In the genomic region with DNA sequence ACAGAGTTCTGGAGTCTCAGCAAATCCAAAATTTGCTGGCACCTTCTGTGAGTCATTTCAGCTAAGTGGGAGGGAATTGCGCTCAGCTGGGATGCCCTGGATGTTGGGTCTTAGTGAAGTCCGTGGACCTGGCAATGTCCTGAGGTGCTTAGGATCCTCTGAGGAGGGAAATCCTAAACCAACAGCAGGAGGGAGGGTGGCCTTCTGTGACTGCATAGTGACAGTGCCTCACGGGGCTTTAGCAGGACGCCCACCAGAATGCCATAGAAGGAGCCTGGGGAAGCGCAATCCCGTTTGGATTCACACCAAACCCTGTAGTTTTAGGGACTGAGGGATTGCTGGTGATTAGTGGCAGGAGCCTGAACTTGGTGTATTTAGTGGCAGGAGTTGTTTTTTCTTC, we compare ENCODE assay signal across 23 mouse cellular contexts. TPM values are rescaled to one million over a fixed set of nuclear protein-coding genes. Genes with fewer than 3 reads are reported as not detected.
A peak's percentile ranks its signal among the peaks of the same experiment; 100 is the strongest.
DNase-seq lines count a peak whose midpoint lies in the region; ATAC-seq and TF ChIP-seq lines count a peak whose summit lies in the region.
"Had no signal": no experiment of that assay in that cellular context is flagged by ENCODE, and none has a peak within 500 bp of the region (broad histone marks: within the 10 kb centered on the region; RNA-seq: fewer than 3 reads in every experiment).

No protein-coding gene starts in this region.

- H3K27me3 ChIP-seq in stomach, embryonic 16.5 days (ENCODE audit: control insufficient read depth, insufficient read depth, low read length), result no peaks in the 10 kb centered on the region
- H3K27me3 ChIP-seq in stomach, postnatal 0 days (ENCODE audit: control insufficient read depth, insufficient read depth, low read length), result no peaks in the 10 kb centered on the region
- H3K27me3 ChIP-seq: embryonic facial prominence, embryonic 13.5 days; forebrain, embryonic 12.5 days; forebrain, embryonic 15.5 days; heart, embryonic 13.5 days; hindbrain, embryonic 12.5 days; hindbrain, embryonic 15.5 days had no signal

- peak; percentile 92 for DNase-seq in heart, adult 11 months
- DNase-seq in heart, postnatal 10 days, result no peak
- DNase-seq in stomach, postnatal 0 days (ENCODE audit: low spot score), result no peak
- no peak for DNase-seq in left cerebral cortex, adult 8-10 months (ENCODE audit: low spot score in 2 of 2)
- DNase-seq: adrenal gland, postnatal 10 days; cerebellum, adult 11-12 months; cerebellum, adult 8-10 months; cerebellum, postnatal 10 days; cerebellum, postnatal 36 days; embryo, embryonic 11 days; gastrocnemius, postnatal 25 days had no signal

- 67% methylated on average over 6 of the region's 6 CpGs for WGBS in stomach, embryonic 16.5 days
- WGBS in stomach, postnatal 0 days, result 58% methylated on average over 6 of the region's 6 CpGs

- intact Hi-C loops in heart, postnatal 10 days (cut with DNase I), result no loop called here

- no peak for ATAC-seq in stomach, embryonic 16.5 days (ENCODE audit: insufficient read depth, low FRiP score)
- no peak for ATAC-seq in stomach, postnatal 0 days (ENCODE audit: low FRiP score, low TSS enrichment)
- ATAC-seq: forebrain, embryonic 15.5 days; intestine, postnatal 0 days had no signal

- H3K4me3 ChIP-seq in stomach, embryonic 16.5 days (replicated peaks; ENCODE audit: low read length), result no peak overlapping the region
- no peak overlapping the region for H3K4me3 ChIP-seq in stomach, postnatal 0 days (ENCODE audit: low read depth, low read length)
- no peak overlapping the region for H3K4me3 ChIP-seq in brown adipose tissue, adult 24 weeks (ENCODE audit: insufficient read depth, low read depth, low read length)
- H3K4me3 ChIP-seq: embryonic facial prominence, embryonic 10.5 days; embryonic facial prominence, embryonic 13.5 days; erythroblast, embryonic 14.5 days; forebrain, embryonic 12.5 days; forebrain, embryonic 15.5 days; heart, embryonic 10.5 days; heart, embryonic 13.5 days; hindbrain, embryonic 12.5 days; hindbrain, embryonic 15.5 days had no signal

- TF ChIP-seq EP300 in stomach, postnatal 0 days (optimal IDR thresholded peaks at IDR 0.05), result no peak

- peak overlapping the region; percentile 49; the same call in 1 of the 2 replicates for H3K27ac ChIP-seq in stomach, embryonic 16.5 days (ENCODE audit: low read length)
- H3K27ac ChIP-seq in stomach, postnatal 0 days (replicated peaks), result no peak overlapping the region; the same call in 1 of the 2 replicates
- H3K27ac ChIP-seq in brown adipose tissue, adult 24 weeks (replicated peaks; ENCODE audit: low read depth, low read length), result peak overlapping the region; percentile 44
- H3K27ac ChIP-seq: embryonic facial prominence, embryonic 10.5 days; embryonic facial prominence, embryonic 13.5 days; forebrain, embryonic 12.5 days; forebrain, embryonic 15.5 days; heart, embryonic 10.5 days; heart, embryonic 13.5 days; hindbrain, embryonic 12.5 days; hindbrain, embryonic 15.5 days had no signal

- H3K4me2 ChIP-seq in stomach, embryonic 16.5 days (ENCODE audit: low read depth, low read length), result no peak overlapping the region
- no peak overlapping the region for H3K4me2 ChIP-seq in stomach, postnatal 0 days (replicated peaks; ENCODE audit: low read depth)
- H3K4me2 ChIP-seq: embryonic facial prominence, embryonic 13.5 days; forebrain, embryonic 12.5 days; forebrain, embryonic 15.5 days; heart, embryonic 13.5 days; hindbrain, embryonic 12.5 days; hindbrain, embryonic 15.5 days had no signal

- H3K9ac ChIP-seq in stomach, embryonic 16.5 days (ENCODE audit: low read length), result no peak overlapping the region
- H3K9ac ChIP-seq in stomach, postnatal 0 days (ENCODE audit: low read length), result no peak overlapping the region
- H3K9ac ChIP-seq: embryonic facial prominence, embryonic 13.5 days; forebrain, embryonic 12.5 days; forebrain, embryonic 15.5 days; heart, embryonic 13.5 days; hindbrain, embryonic 12.5 days; hindbrain, embryonic 15.5 days had no signal

- H3K9me3 ChIP-seq in stomach, embryonic 16.5 days (replicated peaks; ENCODE audit: control insufficient read depth, low read length), result no peaks in the 10 kb centered on the region
- H3K9me3 ChIP-seq in stomach, postnatal 0 days (ENCODE audit: control insufficient read depth, low read length), result no peaks in the 10 kb centered on the region
- H3K9me3 ChIP-seq: embryonic facial prominence, embryonic 10.5 days; embryonic facial prominence, embryonic 13.5 days; forebrain, embryonic 12.5 days; forebrain, embryonic 15.5 days; heart, embryonic 10.5 days; heart, embryonic 13.5 days; hindbrain, embryonic 12.5 days; hindbrain, embryonic 15.5 days had no signal

- peaks cover 44% of the 10 kb centered on the region for H3K4me1 ChIP-seq in stomach, embryonic 16.5 days (ENCODE audit: control insufficient read depth, insufficient read depth, low read length)
- H3K4me1 ChIP-seq in stomach, postnatal 0 days (replicated peaks; ENCODE audit: control insufficient read depth, insufficient read depth), result peaks cover 5% of the 10 kb centered on the region; the same call in 1 of the 2 replicates
- H3K4me1 ChIP-seq in brown adipose tissue, adult 24 weeks (ENCODE audit: control insufficient read depth, insufficient read depth, insufficient read length, low read length), result peaks cover 34% of the 10 kb centered on the region

- no peak for TF ChIP-seq CTCF in stomach, postnatal 0 days (IDR thresholded peaks at IDR 0.05; ENCODE audit: low read depth)

- no peaks in the 10 kb centered on the region for H3K36me3 ChIP-seq in stomach, embryonic 16.5 days (ENCODE audit: control insufficient read depth, insufficient read depth, low read length)
- no peaks in the 10 kb centered on the region for H3K36me3 ChIP-seq in stomach, postnatal 0 days (ENCODE audit: control insufficient read depth, insufficient read depth, low read length)
- H3K36me3 ChIP-seq: embryonic facial prominence, embryonic 13.5 days; forebrain, embryonic 12.5 days; forebrain, embryonic 15.5 days; heart, embryonic 10.5 days; heart, embryonic 13.5 days; hindbrain, embryonic 12.5 days; hindbrain, embryonic 15.5 days had no signal

RNA-seq across cellular contexts. Expression of gene Crim1, which starts 17.4 kb away (rescaled TPM):
- total RNA-seq in heart, postnatal 10 days (2021), result 10 to 100 TPM; 44.8 to 47.1 TPM
- 3.5 and 3.9 TPM in 2 replicates for polyA plus RNA-seq in stomach, embryonic 16.5 days (2015; fragmentation: Nextera tagmentation; extraction: Ambion mirVana)
- polyA plus RNA-seq in stomach, postnatal 0 days (2015; fragmentation: Nextera tagmentation; extraction: Ambion mirVana), result 4.3 and 5.1 TPM in 2 replicates
- 6.8 and 10.6 TPM in 2 replicates for polyA plus RNA-seq in brown adipose tissue, adult 24 weeks (2012; ENCODE audit: insufficient read depth, insufficient read length, missing spikeins)
- total RNA-seq in left cerebral cortex, adult 8-10 months (2022), result 10 to 100 TPM; 84.5 to 97.9 (median 87.0) TPM
